Mouse (Mus musculus): Measurements from ENCODE around the gene Myo9a. TPM values are rescaled to one million over a fixed set of nuclear protein-coding genes. Genes with fewer than 3 reads are reported as not detected.

Gene Myo9a
- total RNA-seq (2017), result 14.9 and 27.3 TPM in 2 replicates

DNA sequence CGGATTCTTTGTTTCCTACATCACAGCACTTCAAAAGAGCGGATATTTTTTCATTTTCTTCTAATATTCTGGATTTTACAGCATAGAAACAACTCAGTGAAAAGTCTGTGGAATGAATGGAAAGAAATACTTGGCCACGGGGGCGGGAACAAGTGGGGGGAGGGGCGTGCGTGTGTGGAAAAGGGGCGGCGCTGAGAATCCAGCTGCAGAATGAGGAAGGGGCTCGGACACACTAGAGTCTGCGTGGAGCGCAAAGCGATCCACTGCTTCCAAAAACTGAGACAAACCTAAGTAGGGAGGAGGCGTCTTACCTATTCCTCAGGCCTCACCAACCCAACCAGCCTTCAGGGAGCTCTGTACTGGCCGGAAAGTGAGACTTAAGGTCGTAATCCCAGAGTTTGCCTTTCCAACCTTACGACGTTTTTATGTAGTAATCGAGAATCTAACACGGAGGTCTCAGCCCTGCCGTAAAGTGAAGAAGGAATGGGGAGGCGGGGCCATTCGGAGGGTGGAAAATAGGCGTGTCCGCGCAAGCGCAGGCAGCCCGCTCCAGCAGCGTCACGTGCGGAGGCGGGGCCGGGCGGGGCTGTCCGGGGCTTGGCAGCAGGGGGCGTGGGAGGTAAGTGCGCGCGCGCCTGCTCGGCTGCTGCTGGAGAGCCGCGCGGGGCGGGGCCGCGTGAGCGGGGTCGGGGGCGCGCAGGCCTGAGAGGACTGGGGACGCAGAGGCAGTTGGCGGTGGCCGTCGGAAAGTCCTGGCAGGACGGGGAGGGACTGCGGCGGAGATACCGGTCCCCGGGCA lies at the start of gene Myo9a, which contains the start of gene Senp8:
Gene Myo9a, plus strand, starts transcription at position 630 of the 799 bp plus-strand sequence.
Gene Senp8, minus strand, starts transcription at position 444 of the 799 bp plus-strand sequence.
- ATAC-seq (replicated peaks in 1 of 2; ENCODE audit: insufficient read depth in 1 of 2, low FRiP score in 2 of 2, low TSS enrichment in 1 of 2, low read depth in 1 of 2, poor library complexity in 2 of 2, severe bottlenecking in 2 of 2), result peak; percentile 88 to 90

DNA sequence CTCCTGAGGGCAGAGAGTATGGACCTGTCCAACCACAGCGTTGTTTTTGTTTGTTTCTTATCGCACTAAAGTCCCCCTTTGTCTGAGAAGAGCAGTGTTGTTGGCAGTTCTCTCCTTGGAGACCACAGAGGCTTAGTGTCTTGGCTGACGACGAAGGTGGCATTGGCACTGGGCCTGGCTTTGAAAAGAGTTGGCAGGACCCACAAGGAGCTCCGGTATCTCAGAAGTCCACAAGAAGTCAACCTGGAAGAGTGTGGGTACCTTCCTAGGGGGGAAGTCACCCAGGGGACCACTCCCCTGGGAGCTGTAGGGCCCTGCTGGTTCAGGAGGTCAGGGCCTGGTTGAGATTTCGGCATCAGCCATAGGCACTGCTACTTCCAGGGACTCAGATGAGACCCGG lies 49.6 kb upstream of the Myo9a start:
- no peak for ATAC-seq (replicated peaks in 1 of 2; ENCODE audit: insufficient read depth in 1 of 2, low FRiP score in 2 of 2, low TSS enrichment in 1 of 2, low read depth in 1 of 2, poor library complexity in 2 of 2, severe bottlenecking in 2 of 2)

DNA sequence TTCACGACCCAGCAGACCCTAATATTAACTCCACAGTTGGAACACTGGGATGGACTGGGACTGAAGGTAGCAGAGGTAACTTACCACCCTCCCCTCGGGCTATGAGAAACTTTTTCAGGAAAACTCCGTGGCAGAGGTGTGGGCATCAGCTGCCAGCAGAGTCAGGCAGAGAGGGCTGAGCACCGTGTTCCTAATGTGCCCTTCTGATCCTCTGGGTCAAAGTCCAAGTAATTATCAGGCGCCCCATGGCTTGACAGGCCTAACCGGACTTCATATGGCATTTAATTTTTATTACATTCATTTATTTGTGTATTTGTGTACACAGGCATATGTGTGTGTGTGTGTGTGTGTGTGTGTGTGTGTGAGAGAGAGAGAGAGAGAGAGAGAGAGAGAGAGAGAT lies 47.6 kb upstream of the Myo9a start:
- ATAC-seq (replicated peaks in 1 of 2; ENCODE audit: insufficient read depth in 1 of 2, low FRiP score in 2 of 2, low TSS enrichment in 1 of 2, low read depth in 1 of 2, poor library complexity in 2 of 2, severe bottlenecking in 2 of 2), result no peak

DNA sequence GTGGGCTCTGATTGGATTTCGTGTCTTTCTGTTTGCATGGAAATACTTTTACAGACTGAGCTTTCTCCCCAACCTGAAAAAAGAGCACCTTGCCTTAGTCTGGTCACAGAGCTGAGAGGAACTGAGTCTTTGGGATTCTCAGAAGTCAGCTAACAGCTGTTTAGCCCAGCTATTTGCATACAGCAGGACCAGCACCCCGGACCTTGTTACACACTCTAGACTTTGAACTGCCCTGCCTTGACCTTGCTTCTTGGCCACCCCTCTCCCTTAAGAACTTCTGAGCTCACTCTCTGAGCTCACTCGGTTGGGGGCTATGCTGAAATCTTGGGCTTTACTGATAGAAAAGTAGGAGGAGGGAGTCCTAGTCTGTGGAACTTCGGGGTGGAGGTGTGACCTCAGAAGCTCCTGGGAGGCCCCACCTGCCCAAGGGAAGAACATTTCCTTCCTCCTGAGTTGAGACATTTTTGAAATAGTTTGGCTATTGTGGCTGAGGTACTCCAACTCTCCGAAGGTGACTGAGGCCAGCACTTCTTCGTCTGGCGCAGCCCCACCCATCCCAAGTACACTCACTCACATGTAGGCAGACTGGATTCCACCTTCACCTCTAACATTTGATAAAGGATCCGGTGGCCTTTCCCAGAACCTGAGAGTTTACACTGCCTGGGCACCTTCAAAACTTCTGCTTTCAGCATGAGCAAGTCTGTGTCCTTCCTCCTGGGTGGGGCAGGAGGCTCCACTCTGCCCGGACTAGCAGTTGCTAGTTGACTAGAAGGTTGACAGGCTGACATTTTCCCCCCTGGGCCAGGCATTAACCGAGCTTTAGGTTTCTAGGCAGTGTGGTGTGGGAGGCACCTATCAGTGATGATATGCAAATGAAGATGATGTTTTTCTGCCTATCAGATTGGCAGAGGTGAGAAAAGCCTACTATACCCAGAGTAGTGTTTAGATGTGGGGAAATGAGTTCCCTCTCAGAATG lies 43.6 kb upstream of the Myo9a start:
- peak in 1 of 2 experiments; percentile 32; a peak in 1 of 4 replicates for ATAC-seq (replicated peaks in 1 of 2; ENCODE audit: insufficient read depth in 1 of 2, low FRiP score in 2 of 2, low TSS enrichment in 1 of 2, low read depth in 1 of 2, poor library complexity in 2 of 2, severe bottlenecking in 2 of 2)

DNA sequence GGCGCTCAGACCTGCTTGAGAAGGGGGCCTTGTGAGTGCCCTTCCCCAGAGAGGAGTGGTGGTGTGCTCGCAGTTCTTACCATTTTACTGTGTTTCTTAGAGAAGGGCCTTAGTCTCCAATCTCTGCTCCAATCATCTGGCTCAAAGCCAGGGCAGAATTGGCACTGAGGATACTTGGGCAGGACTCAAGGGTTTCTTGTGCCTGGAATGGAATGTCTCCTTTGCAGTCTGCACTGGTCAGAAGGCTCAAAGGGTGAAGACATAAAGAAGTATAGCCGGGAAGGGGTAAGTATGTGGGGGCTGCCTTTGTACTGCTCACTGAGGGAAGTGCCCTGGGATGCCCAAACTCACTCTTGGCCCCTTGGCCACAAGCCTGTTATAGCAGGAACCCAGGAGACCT lies 41.5 kb upstream of the Myo9a start:
- no peak for ATAC-seq (replicated peaks in 1 of 2; ENCODE audit: insufficient read depth in 1 of 2, low FRiP score in 2 of 2, low TSS enrichment in 1 of 2, low read depth in 1 of 2, poor library complexity in 2 of 2, severe bottlenecking in 2 of 2)

DNA sequence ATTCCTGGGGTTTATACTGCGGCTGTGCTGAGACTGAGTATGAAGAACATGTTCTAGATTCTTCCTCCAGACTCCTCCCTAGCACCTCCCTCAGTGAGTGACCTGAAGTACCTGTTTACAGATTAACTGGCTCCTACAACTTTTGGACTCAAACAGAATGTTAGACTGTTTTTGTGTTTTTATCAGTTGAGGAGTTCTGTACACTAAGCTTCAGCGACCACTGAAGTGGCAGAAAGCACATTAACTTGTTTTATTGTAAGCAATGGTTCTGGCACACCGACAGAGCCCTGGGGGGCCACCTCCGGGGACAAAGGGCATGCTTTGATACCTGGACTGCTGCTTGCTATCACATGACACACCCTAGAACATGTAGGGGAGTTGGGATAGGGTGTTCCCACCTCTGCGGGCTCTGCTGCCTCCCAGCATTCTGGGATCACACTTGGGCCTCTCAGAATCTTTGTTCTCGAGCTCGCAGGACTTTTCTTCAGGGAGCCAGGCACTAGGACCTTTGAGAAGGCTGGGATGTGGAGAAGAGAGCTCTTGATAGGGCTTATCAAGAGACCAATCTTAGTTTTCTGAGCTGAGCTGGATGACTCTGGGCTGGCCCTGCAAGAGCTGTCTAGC lies 34.3 kb upstream of the Myo9a start:
- ATAC-seq (replicated peaks in 1 of 2; ENCODE audit: insufficient read depth in 1 of 2, low FRiP score in 2 of 2, low TSS enrichment in 1 of 2, low read depth in 1 of 2, poor library complexity in 2 of 2, severe bottlenecking in 2 of 2), result no peak

DNA sequence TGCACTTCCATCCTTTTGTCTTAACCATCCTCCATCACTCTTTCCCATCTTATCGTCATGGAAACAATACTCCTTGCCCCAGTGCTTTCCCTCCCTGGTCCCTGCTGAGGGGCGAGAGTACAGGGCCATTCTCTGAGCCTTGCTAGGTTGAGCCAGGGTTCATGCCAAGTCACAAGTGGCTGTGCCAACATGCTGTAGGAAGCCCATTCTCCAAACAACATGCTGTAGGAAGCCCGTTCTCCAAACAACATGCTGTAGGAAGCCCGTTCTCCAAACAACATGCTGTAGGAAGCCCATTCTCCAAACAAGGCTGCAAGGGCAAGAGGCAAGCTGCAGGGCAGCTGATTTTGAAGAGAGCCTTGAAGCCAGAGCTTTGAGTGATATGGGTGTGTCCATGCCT lies 32.5 kb upstream of the Myo9a start:
- ATAC-seq (replicated peaks in 1 of 2; ENCODE audit: insufficient read depth in 1 of 2, low FRiP score in 2 of 2, low TSS enrichment in 1 of 2, low read depth in 1 of 2, poor library complexity in 2 of 2, severe bottlenecking in 2 of 2), result no peak

DNA sequence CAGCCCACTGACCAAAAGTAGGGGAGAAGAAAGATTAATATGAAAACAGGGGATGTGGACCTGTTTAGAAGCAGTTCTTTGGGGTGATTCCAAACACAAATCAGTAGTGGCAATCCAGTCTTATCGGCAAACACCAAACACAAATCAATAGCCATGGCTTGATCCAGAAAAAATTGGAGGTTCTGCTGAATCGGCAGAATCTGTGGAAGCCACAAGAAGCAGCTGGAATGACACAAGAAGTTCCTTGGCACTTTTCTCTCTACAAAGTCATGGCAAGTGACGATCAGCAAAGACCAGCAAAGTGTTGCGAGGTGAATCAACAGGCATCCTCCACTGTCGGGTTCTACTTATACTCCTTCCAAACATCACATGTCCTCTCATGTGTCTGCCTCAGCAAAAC lies 29.6 kb upstream of the Myo9a start:
- no peak for ATAC-seq (replicated peaks in 1 of 2; ENCODE audit: insufficient read depth in 1 of 2, low FRiP score in 2 of 2, low TSS enrichment in 1 of 2, low read depth in 1 of 2, poor library complexity in 2 of 2, severe bottlenecking in 2 of 2)

DNA sequence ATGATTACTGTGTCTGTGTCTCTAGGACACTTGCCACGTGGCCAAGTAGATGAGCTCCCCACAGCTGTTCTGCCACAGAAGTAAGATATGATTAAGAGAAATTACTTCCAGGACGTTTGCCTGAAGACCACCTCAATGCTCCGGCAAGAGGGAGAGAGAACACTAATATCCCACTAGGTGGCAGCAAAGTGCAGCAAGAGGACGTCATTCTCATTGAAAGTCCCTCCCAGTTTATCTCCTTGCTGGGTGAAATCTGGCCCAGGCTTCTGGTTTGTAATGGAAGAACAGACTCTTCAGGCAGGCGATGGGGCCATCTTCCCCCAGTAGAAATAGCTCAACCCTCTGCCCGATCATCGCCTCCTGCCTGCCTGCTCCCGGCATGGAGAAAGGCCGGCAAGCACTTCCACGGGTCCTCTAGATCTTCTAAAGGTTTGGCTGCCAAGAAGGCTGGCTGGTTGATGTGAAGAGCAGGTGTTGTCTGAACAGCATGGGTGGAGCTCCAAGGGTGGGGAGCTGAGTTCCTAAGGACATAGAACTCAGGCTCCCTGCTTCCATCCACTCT lies 27.5 kb upstream of the Myo9a start:
- ATAC-seq (replicated peaks in 1 of 2; ENCODE audit: insufficient read depth in 1 of 2, low FRiP score in 2 of 2, low TSS enrichment in 1 of 2, low read depth in 1 of 2, poor library complexity in 2 of 2, severe bottlenecking in 2 of 2), result peak; percentile 84 to 91

DNA sequence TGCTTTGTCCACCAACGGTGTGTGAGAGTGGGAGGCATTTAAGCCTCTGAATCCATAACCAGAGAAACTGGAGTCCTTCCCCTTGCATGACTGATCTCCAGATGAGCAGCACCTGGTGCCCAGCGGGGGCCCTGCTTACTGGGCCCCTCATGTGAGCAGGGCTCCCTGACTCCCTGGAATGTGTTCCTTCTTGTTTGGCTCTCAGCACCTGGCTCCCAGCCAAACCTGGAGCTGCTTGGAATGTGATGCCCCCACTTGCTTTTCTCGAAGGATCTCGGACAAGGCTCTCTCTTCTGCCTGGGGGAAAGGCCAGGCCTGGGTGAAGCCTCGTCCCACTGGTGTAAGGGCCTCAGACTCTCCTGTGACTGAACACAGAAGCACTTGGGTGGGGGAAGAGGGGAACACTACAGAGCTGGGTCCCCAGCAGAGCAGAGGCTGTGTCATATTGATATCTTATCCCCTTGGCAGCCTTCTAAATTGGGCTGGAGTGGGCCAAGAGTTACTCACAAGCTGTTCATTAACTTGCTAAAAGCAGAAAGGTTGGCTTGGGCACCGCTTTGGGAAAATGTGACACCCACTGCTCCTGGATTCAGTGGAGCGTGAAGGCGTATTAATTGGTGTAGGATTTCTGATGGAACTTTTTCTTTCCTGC lies 26.8 kb upstream of the Myo9a start:
- ATAC-seq (replicated peaks in 1 of 2; ENCODE audit: insufficient read depth in 1 of 2, low FRiP score in 2 of 2, low TSS enrichment in 1 of 2, low read depth in 1 of 2, poor library complexity in 2 of 2, severe bottlenecking in 2 of 2), result no peak

DNA sequence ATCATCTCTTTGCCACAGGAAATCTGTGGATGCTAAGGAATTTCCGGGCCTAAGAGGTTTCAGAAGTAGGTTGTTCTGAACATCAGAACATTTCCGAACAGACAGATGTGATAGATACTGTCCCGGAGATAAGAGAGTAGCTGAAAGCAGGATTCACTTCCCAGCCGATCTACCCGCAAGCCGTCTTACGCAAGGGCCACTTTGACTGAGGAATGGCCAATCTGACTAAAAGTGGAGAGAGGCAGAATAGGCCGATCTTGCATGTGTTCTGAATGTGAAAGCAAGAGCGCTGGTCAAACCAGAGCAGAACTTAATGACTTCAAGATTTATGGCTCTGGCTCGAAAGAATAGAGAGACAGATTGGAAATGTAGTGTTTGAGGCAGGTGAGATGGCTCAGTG lies 25.2 kb upstream of the Myo9a start:
- no peak for ATAC-seq (replicated peaks in 1 of 2; ENCODE audit: insufficient read depth in 1 of 2, low FRiP score in 2 of 2, low TSS enrichment in 1 of 2, low read depth in 1 of 2, poor library complexity in 2 of 2, severe bottlenecking in 2 of 2)

DNA sequence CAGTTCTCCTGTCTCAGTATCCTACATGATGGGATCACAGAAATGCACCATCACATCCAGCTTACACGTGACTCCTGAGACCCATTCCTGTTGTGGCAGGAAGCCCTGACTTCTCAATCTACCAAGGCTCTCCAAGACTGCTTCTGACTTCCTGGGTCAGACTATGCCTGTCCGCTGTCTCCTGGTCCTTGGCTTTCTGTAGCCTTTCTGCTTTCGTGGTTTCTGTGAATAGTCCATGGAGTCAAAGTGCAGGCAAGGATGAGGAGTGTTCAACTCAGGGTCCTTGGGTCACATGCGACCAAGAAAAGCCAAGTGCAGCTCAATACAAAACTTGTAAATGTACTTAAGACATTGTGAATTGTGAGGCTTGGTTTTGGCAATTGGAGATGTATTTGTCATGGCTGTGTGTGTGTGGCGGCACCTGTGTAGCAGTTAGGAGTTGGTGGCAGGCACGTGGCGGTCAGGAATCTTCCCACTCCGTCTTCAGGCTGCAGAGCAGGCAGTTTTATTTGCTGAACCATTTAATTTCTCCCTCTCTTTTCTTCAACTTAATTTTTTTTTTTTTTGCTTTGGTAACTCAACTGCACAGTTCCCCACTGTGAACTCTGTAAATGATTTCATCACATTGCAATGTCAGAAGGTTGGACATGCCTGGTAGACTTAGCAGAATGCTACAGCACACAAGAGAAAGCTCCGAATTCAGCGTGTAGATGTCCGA lies 23.0 kb upstream of the Myo9a start:
- no peak for ATAC-seq (replicated peaks in 1 of 2; ENCODE audit: insufficient read depth in 1 of 2, low FRiP score in 2 of 2, low TSS enrichment in 1 of 2, low read depth in 1 of 2, poor library complexity in 2 of 2, severe bottlenecking in 2 of 2)

DNA sequence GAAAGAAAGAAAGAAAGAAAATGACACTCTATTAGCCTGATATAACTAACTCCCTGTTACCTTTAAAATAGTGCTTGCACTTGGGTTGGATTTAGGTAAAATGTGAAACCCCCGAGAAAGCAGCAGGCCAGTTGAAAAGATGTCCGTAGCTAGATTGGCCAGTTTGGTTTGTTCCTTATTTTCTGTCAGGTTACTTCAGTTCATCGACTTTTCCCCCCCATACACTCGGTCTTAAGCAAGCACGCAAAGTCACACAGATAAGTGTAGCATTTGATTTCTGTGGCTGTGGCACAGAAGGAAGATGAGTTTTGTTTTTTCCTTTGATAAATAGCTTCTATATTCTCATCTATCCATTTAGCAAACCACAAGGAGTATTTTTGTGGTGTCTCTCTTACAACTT lies 19.6 kb upstream of the Myo9a start:
- ATAC-seq (replicated peaks in 1 of 2; ENCODE audit: insufficient read depth in 1 of 2, low FRiP score in 2 of 2, low TSS enrichment in 1 of 2, low read depth in 1 of 2, poor library complexity in 2 of 2, severe bottlenecking in 2 of 2), result no peak

DNA sequence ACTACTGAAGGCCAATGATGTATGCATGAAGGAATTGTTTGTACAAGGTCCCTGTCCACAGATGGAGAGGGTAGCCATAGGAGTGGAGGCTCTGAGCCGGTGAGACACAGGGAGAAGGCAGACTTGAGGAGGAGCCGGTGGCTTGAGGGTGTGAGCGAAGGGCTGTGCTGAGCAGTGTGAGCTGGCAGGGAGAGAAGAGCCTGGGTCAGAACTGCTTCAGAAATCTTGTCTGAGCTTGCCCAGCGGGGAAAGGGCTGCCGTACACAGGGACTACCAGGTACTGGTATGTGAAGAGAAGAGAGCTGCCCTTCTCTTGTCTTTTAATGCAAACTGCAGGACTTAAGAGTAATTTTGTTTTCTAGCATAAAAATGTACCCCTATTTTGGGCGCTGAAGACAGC lies 17.6 kb upstream of the Myo9a start:
- ATAC-seq (replicated peaks in 1 of 2; ENCODE audit: insufficient read depth in 1 of 2, low FRiP score in 2 of 2, low TSS enrichment in 1 of 2, low read depth in 1 of 2, poor library complexity in 2 of 2, severe bottlenecking in 2 of 2), result no peak

DNA sequence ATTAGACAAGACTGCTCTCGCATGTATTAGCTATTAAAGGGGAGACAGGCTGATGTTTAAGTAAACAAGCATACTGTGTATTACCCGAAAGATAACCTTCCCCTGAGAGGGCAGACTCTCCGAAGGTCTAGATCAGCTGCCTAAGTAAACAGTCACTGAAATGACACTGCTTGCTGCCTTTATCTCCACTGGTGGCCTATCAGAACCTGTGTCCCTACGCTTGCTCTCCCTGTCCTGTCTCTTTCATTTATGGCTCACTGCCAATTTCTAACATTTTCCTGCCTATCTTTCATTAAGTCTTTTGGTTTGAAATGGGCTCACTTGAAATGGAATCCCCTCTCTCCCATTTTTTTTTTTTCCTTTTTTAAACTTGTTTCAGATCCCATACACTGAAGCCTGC lies 15.3 kb upstream of the Myo9a start:
- no peak for ATAC-seq (replicated peaks in 1 of 2; ENCODE audit: insufficient read depth in 1 of 2, low FRiP score in 2 of 2, low TSS enrichment in 1 of 2, low read depth in 1 of 2, poor library complexity in 2 of 2, severe bottlenecking in 2 of 2)

DNA sequence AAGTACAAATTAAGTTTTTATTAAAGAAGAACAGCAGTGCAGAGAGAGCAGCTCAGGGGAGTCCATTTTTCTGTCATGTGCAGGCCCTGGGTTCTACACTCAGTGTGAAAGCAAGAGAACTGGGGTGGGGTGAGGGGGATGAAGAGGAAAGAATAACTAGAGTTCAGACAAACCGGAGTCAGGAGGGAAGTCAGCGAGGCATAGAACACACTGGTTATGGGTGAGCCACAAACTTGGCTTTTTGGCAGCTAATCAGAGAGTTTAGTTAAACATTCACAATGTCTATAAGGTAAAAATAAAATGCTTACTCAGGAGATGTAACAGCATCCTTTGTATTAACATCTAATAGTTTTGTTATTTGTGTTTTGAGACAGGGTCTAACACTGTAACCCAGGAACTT lies 10.1 kb upstream of the Myo9a start:
- ATAC-seq (replicated peaks in 1 of 2; ENCODE audit: insufficient read depth in 1 of 2, low FRiP score in 2 of 2, low TSS enrichment in 1 of 2, low read depth in 1 of 2, poor library complexity in 2 of 2, severe bottlenecking in 2 of 2), result no peak

DNA sequence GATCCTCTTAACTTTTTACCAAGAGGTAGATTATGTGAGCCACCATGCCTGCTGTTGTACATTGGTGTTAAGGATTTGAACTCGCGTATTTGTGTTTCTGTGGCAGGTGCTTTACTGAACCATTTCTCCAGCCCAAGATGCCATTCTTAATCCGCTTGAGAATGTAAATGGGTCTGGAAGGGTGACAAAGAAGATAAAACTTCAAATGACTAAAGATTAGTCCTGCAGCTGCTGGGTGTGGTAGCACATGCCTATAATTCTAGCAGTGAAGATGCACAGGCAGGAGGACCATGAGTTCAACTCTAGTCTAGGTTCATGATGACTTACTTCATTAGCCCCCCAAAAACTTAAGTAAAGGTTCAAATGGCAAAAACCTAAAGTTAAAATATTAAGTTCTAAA lies 6.8 kb upstream of the Myo9a start:
- no peak for ATAC-seq (replicated peaks in 1 of 2; ENCODE audit: insufficient read depth in 1 of 2, low FRiP score in 2 of 2, low TSS enrichment in 1 of 2, low read depth in 1 of 2, poor library complexity in 2 of 2, severe bottlenecking in 2 of 2)
